Mouse (Mus musculus) left cerebral cortex, postnatal 10 days (tissue): ENCODE data around the gene Meis3. TPM values are rescaled to one million over a fixed set of nuclear protein-coding genes. Genes with fewer than 3 reads are reported as not detected.

Source experiments
- DNase-seq, 2 experiments: peaks; one replicate each; pipeline ENCODE4 v3.0.0; 2021 to 2022; ENCODE audit warnings: low spot score in 2 of 2, mixed read lengths in 1 of 2; ENCODE audit errors: extremely low spot score in 1 of 2
- intact Hi-C: fragments of 180-260 bp; cut with DNase I; formaldehyde crosslinking; loops from one replicate; pipeline ENCODE4 v1.15.1; 2025
- total RNA-seq, 2 experiments: library from RNA; stranded (reverse); gene quantifications; 2 replicates each; pipeline ENCODE4 v1.2.3; 2021

The Meis3 gene
- total RNA-seq, 2 experiments from 2014 or later = 42.4 to 46.4 TPM

DNA sequence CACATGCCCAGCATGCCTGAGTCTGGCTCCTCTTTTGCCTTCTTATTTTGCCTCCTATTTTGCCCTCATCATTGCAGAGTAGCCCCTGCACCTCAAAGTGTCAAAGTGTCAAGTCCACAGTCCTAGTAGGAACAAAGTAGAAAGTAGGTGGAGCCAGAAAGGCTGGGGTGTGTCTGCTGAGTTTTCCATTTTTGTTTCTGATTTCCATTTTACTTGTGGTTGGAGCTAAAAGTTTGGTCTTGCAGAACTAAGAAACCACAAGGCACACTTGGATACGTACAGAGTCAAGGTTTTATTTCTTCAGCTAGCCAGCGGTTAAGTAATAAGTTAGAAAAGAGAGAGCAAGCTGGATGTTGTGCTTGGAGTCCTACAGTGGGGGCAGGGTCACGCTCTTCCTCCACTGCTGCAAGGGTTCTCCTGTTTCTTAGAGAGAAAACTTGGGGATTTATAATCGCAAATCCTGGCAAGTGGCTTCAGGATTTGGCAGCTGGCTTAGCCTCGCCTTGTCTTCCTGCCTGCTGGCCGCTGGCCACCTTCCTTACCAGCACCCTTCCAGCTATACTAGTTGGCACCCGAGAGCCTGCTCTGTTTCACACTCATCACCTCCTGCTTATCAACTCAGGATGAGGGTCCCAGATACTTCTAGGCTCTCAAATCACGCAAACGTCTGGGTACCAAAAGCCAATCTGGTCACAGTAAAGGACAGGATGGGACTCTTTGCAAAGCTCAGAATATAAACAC is 19.6 kb upstream of the Meis3 start:
- intact Hi-C loops = no loop called here
- peak in 1 of 2 experiments; percentile 64 for DNase-seq

- DNase-seq = no peak
- intact Hi-C loops = no loop called here
These were observed 18.7 kb upstream of the Meis3 start for GRCm38 (mm10) chr7:16156105-16156714.

DNA sequence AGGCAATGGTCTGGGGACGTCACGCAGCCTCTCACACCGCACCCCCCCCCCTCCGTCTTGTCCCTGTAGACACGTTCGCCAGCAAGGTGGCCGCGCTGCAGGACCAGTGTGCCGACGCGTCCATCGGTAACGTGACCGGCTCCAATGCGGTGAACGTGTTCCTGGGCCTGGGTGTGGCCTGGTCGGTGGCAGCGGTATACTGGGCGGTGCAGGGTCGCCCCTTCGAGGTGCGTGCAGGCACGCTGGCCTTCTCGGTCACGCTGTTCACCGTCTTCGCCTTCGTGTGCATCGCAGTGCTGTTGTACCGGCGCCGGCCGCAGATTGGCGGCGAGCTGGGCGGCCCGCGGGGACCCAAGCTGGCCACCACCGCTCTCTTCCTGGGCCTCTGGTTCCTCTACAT is 16.2 kb upstream of the Meis3 start:
- DNase-seq = peak in 1 of 2 experiments; percentile 48
- intact Hi-C loops = no loop called here

DNA sequence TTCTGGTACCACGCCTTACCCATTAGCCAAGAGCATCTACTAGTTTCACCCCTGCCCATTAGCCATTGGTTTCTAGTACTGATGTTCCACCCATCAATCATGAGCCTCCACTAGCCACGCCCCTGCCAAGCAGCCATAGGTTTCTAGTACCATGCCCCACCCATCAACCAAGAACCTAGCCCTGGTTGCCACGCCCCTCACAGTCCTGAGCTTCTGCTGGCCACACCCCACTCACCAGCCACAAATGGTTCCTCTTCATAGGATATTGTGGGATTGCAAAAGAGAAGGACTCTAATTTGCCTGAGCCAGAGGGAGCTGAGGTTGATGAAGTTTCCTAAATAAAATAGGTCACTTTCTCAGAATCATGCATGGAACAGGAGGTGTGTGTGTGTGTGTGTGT is 14.2 kb upstream of the Meis3 start:
- intact Hi-C loops = no loop called here
- DNase-seq = peak in 1 of 2 experiments; percentile 76

GRCm38 (mm10) chr7:16161302-16161701 is 13.6 kb upstream of the Meis3 start:
- intact Hi-C loops = no loop called here
- no peak for DNase-seq

- intact Hi-C loops = no loop called here
- no peak for DNase-seq
These were observed 12.9 kb upstream of the Meis3 start for GRCm38 (mm10) chr7:16162036-16162435.

- intact Hi-C loops = no loop called here
- no peak for DNase-seq
These were observed 2.7 kb upstream of the Meis3 start for GRCm38 (mm10) chr7:16172141-16172581.

GRCm38 (mm10) chr7:16172586-16173140 is 2.2 kb upstream of the Meis3 start:
- DNase-seq = no peak
- intact Hi-C loops = no loop called here

- intact Hi-C loops = no loop called here
- DNase-seq = no peak
These were observed 1.7 kb upstream of the Meis3 start for GRCm38 (mm10) chr7:16173146-16173545.

GRCm38 (mm10) chr7:16175542-16175931 is 647 bp downstream of the Meis3 start:
- no peak for DNase-seq
- intact Hi-C loops = no loop called here

GRCm38 (mm10) chr7:16178114-16178513 is 3.2 kb downstream of the Meis3 start:
- intact Hi-C loops = no loop called here
- no peak for DNase-seq

GRCm38 (mm10) chr7:16183663-16184062 is 8.8 kb downstream of the Meis3 start:
- DNase-seq = no peak
- intact Hi-C loops = no loop called here

DNA sequence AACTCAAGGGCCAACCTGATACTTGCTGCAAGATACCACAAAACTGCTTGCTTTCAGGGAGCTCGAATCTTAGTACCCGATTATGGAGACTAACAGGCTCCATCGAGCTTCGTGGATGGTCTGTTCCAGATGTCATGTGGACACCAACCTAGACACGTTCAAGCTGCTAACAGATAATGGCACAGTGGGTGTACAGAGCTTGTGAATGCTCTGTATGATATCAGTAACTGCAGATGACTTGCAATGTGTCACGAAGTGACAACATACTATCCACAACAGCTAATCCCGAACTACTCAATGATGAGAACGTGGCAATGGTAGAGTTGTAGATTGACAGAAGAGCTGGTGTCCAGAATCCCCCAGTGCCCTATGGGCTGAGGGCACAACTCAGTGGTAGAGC is 12.6 kb downstream of the Meis3 start:
- intact Hi-C loops = no loop called here
- no peak for DNase-seq

DNA sequence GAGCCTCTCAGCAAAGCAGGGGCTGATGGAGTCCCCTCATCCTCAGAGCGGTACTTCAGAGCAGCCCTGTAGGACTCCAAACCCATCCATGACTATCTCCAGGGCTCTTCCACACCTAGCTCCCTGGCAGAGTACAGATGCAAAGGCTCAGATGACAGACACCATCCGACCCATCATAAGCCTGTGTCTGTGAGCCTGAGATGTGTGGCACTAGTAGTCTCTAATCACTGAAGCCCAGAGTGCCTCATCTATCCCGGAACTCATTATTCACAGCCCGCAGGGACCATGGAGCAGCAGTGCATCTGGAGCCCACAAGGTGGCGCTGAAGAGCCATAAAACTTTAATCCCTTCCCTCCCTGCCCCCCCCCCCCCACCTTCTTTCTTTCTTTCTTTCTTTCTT is 17.4 kb downstream of the Meis3 start:
- peak; percentile 67 to 71 for DNase-seq
- intact Hi-C loops = loop anchor here (2.0 kb wide), 1 partner anchor 70 kb away; no protein-coding TSS in a partner anchor

- DNase-seq = no peak
- intact Hi-C loops = loop anchor here (2.0 kb wide), 1 partner anchor 69 kb away; no protein-coding TSS in a partner anchor
These were observed 18.8 kb downstream of the Meis3 start for GRCm38 (mm10) chr7:16193702-16194101.

- intact Hi-C loops = no loop called here
These were observed 21.7 kb downstream of the Meis3 start for GRCm38 (mm10) chr7:16196616-16197015.

GRCm38 (mm10) chr7:16197166-16197565 is 22.3 kb downstream of the Meis3 start:
- intact Hi-C loops = no loop called here
- no peak for DNase-seq

More at GRCm38 (mm10) chr7:16196616-16197015, 21.7 kb downstream of the Meis3 start:
- no peak for DNase-seq

GRCm38 (mm10) chr7:16198540-16198939 is 23.6 kb downstream of the Meis3 start:
- no peak for DNase-seq
- intact Hi-C loops = no loop called here

- DNase-seq = no peak
- intact Hi-C loops = no loop called here
These were observed 26.2 kb downstream of the Meis3 start for GRCm38 (mm10) chr7:16201136-16201535.
